Mouse (Mus musculus): ENCODE results near the gene Fam19a5.

Gene Fam19a5

GRCm38 (mm10) chr15:87597149-87597548, 53.0 kb downstream of the Fam19a5 start:
- DNase-seq: no peak

- DNase-seq: no peak
These were observed 53.7 kb downstream of the Fam19a5 start for GRCm38 (mm10) chr15:87597766-87598165.

GRCm38 (mm10) chr15:87598636-87599035, 54.5 kb downstream of the Fam19a5 start:
- no peak for DNase-seq

DNA sequence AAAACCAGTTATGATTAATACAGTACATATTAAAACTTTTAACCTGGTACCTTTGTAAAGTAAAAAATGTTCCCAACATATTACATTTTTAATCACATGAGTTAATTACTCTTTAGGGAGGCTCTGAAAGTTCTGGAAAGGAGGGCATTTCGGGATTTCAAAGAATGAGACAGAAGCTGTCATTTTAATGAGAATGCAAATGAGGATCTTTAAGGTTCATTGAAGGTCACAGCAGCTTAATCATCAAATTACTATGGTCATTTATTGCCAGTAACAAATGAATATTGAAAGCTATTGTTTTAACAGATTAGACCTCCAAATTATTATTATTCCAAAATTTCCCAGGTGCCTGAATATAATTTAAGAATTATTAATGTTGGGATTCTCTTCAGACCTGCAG, 59.2 kb downstream of the Fam19a5 start:
- no peak for DNase-seq

DNA sequence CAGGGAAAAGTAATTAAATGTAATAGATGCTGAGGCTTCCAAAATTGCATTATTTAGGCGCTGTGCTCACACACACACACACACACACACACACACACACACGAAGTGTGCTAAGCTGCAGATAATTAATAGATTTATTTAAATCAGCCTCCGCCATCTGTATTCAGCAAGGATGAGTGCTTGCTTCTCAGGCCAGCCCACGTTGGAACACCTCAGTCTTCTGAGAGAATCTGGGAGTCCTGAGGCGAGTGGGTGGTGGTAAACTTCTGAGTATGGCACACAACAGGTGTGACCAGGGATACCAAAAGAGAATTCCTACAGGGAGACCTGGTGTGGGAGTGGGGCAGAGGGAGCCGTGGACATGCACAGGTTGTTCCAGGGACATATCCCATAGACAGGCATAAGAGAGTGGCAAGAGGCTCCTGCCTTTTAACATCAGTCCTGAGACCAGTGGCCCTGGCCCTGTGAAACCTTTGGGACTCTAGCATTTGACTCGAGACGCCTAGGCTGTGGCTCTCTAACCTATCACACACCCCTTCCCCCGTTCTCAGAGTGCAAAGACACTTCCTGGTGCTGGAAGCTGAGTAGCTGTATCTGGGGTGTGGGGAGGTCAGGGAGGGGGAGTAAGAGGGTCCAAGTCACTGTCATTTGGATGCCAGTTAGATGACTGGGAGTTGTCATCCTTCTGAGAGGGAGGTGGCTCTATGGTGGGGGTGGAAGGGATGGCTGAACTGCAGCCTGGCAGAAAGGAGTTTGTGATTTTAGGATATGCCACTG, 61.6 kb downstream of the Fam19a5 start:
- no peak for DNase-seq

GRCm38 (mm10) chr15:87606702-87607101, 62.6 kb downstream of the Fam19a5 start:
- no peak for DNase-seq

DNA sequence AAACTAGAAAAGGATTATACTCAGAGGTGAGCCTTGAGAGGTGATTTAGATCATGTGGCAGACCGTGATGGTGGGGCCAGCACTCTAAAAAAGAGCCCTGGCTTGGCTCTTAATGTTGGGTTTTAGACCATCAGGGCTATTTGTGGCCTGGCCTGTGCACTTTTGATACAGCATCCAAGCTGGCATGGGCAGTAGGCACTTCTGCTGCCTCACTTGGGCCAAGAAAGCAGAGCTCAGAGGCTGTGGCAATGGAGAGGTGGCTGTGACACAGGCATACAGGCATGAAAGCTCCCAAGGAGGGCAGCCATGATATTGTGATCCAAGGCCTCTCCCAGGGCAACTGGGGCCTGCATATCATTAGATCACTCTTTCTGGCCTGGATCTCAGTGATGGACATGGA, 65.1 kb downstream of the Fam19a5 start:
- no peak for DNase-seq

DNA sequence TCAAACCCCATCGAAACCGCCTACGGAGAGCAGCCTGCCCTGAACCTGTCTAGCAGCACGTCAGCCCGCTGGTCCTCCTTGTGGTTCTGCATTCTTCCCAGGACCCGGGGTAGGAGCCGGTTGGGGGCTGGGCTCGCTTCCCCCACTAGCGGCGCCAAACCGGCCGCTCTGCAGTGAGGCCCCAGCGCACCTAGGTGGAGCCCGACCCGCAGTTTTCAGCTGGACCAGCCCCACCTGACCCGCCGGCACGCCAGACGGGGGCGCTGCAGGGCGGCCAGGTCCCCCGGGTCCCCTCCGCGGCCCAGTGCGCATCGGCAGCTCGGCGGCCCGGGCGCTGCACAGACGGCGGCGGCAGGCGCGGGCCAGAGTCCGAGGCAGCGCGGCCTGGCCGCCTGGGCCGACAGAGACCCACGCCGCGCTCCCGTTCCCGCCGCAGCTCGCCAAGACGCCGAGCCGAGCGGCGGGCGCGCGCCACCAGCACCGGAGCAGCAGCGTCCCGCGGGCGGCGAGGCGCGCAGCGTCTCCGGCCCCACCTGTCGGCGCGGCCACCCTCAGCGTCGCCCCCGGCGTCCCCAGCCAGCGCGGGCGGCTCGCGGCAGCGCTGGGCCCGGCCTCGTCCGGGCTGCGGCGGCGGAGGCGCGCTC, 80.0 kb downstream of the Fam19a5 start:
- peak; percentile 12 for DNase-seq

DNA sequence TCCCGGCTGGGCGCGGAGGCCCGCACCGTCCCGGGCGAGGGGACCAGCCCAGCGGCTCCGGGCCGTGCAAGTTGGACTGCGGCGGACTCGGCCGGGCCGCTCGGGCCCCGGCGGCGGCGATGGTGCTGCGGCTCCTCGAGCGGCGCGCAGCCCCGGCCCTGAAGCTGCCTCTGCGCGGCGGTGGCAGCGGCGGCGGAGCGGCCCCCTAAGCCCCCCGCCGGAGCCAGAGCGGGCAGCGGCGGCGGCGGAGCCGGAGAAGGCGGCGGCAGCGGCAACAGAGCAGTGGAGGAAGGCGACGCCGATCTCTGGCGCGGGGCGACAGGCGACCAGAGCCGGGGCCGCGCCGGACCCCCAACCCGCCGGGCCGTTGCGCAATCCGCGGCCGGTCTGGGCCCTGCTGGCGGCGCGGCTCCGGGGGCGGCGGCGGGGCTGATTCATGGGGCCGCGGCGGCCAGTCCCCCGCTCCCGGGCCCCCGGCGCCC, 80.6 kb downstream of the Fam19a5 start:
- no peak for DNase-seq

- DNase-seq: peak; percentile 6
These were observed 81.3 kb downstream of the Fam19a5 start for GRCm38 (mm10) chr15:87625236-87626023.

DNA sequence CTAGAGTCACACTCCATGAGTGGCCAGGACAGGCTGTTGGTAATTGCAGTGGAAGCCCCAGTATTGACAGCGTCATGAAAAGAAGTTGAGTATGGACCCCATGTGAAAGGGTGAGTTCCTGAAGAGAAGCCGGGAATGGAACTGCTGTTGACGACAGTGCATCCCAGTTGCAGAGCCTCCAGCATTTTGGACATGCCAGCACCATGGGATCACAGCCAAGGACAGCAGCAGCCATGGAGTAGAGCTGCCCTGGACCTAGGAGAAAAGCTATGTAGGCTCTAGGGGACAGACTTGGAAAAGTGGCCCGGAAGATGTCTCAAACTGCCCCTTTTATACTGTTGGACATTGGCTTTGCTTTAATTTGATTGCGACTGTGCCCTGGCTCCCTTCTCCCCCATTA, 91.2 kb downstream of the Fam19a5 start:
- no peak for DNase-seq

DNA sequence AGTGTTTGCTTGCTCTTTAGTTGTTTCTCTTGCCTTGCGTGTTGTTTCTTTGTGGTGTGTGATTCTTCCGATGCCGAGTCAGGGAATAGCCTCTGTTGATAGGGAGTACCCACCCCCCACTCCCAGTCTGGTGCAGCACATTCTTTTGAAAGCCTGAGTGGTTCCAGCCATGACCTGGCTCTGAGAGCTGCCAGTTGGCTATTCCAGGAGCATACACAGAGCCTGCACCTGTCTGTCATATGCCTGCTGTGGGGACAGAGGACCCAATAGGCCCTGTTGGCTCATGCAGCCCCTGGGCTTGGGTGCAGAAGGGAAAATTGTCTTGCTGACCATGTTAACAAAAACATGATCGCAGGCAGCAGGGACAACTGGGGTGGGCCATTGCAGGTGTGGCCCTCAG, 92.3 kb downstream of the Fam19a5 start:
- no peak for DNase-seq

DNA sequence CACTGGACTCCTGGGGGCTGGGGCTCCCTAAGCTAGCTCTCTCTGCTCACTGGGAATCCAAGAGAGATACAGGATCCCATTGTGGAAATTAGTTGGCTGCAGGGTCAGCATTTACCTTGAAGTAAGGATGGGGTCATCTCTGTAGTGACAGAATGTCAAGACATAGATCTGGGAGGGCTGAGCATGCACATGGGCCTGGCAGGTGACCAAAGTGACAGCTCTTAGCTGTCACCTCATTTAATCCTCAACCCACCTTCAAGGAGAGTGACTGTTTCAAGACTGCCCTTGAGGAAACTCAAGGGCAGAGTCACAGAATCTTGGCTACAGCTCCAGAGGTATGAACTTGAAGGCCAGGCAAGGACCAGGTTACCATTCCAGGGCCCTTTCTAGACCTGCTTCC, 93.1 kb downstream of the Fam19a5 start:
- no peak for DNase-seq

DNA sequence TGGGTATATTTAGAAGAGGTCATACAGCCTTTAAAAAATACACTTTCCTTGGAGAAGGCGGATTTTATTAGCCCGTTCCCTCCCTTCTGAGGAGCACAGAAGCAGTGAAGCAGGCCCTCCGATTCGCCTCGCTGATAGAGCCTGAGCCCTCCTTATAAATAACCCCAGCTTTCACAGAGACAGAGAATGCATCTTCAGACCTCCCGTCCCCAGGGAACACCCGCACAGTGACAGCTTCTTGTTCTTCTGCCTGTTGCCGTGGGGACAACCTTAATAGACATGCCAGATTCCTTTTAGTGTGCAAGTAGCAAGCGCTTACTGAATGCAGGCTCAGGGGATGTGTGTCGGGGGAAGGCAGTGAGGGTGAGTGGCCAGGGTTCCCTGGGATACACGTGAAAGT, 94.2 kb downstream of the Fam19a5 start:
- DNase-seq: no peak

GRCm38 (mm10) chr15:87646313-87647061, 102.4 kb downstream of the Fam19a5 start:
- no peak for DNase-seq

- DNase-seq: no peak
These were observed 105.6 kb downstream of the Fam19a5 start for GRCm38 (mm10) chr15:87649651-87650050.

GRCm38 (mm10) chr15:87654551-87654950, 110.5 kb downstream of the Fam19a5 start:
- DNase-seq: no peak

DNA sequence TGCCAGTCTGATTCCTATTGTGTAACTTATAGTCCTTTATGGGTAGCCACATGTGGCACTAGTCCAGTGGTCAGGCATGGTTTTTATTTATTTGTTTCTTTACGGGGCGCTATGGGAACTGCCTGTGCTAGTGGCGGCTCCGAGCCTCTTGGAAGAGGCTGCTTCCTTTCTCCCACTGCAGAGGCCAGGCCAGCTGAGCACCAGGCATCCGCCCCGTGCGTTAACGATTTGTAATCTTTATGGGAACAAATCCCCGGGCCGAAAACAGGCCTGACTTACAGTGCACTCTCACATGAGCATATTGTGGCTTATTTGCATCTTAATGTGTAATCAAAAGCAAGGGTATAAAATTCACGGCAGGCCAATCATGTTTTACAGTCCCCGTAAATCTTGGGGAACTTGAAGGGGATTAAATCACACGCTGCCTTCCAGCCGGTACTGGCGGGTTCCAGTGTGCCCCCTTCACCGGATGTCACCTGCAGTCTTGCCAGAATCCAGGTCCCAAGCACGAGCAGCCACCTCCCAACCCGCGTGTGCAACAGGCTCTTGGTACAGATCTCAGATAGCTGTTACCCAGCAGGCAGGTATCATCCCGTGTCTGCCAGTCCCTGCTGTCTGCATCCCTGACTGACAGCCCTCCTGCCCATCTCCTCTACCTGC, 112.5 kb downstream of the Fam19a5 start:
- no peak for DNase-seq

DNA sequence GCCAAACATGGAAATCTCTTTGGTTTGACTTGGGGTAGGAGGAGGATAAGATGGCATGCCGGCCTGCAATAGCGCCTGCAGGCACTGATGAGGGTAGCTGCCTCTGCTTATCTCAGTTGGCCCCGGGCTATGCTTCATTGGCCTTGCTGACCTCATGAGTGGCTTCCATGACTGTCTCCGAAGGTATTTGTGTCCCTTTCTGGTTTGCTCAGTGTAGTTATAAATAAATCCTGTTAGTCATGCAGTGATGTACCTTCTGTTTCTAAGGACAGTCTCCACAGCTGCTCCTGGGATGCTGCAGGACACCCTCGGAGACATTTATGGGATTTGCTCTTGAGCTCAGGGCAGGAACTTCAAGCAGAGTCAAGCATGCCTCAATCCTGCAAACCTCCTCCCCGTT, 115.6 kb downstream of the Fam19a5 start:
- DNase-seq: no peak

DNA sequence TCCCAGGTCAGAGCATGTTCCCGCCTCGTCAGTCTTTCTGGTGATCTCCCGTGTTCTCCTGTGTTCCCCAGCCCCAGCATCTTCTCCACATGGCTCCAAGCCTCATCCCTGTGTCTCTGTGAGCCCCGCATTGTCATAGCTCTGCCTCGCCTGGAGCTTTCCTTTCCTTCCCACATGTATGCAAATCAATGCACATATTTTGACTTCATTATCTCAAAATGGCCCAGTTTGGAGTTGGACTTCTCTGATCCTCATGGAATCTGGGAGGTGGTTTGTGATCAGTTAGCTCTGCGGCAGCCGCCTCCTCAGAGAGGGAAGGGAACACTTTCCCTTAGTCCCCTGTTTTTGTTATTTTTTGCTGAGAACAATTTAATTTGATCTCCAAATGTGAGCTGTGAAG, 117.9 kb downstream of the Fam19a5 start:
- DNase-seq: no peak

- no peak for DNase-seq
These were observed 122.1 kb downstream of the Fam19a5 start for GRCm38 (mm10) chr15:87666041-87666750.

GRCm38 (mm10) chr15:87667416-87667815, 123.3 kb downstream of the Fam19a5 start:
- DNase-seq: no peak

Measured in thymus, postnatal 14 days (tissue).